Mouse (Mus musculus) activated CD4-positive, CD25-positive, alpha-beta regulatory T cell, adult 4 months (primary cell): ENCODE measurements around the gene Rps23. TPM values are rescaled to one million over a fixed set of nuclear protein-coding genes. Genes with fewer than 3 reads are reported as not detected.
"Not testable (repeated sequence)": the region's sequence is repeated elsewhere in the genome, so short reads cannot be mapped to it uniquely, and the experiment has no call there.

Source experiments
- ATAC-seq: one replicate; pipeline ENCODE4 v1.8.0; 2017
- polyA plus RNA-seq, 2 experiments: library from polyadenylated mRNA; unstranded; fragments of 100-300 nt; shearing (Covaris generic); gene quantifications; one replicate each; pipeline ENCODE4 v1.2.1; 2017

The Rps23 gene
- polyA plus RNA-seq = 1,000 to 10,000 TPM; 1,258 to 1,308 TPM

DNA sequence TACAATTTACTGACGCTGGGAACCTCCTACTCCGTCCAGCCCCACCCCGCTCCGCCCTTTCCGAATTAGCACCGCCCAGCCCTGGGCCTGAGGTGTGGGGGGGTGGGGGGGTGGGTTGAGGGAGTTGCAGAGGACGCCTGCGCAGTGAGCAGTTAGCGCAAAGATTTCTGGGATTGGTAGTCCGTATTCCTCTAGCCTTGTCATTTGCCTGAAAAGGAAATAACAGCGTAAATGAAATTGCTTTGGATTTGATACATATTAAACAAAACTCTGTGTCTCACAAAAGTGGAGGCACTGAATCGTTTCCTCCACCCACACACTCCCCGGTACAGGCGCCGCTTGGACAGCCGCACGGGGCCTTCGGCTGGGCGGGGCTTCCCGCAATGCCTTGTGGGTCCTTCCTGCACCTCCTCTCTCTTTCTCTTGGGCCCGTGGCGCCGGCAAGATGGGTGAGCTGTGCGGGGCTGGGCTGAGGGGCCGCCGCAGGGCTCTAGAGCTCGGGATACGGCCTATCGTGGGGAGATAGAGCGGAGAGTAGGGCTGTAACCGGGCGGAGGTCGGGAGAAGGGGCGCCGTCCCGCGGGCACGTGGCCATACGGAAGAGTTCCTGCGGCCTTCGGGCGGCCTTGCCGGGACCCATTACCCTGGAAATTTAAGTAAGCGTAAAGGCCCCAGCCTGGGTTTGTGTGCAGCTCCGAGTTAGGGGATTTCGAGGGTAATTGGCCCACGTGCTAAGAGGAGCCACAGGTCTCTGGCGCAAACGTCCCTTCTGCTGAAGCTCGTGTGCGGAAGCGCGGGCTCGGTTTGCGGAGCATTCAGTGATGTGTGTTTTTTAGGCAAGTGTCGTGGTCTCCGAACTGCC lies at the start of gene Rps23:
Gene Rps23, plus strand, starts transcription at position 208 of the 862 bp plus-strand sequence.
- ATAC-seq = peak; percentile 87

DNA sequence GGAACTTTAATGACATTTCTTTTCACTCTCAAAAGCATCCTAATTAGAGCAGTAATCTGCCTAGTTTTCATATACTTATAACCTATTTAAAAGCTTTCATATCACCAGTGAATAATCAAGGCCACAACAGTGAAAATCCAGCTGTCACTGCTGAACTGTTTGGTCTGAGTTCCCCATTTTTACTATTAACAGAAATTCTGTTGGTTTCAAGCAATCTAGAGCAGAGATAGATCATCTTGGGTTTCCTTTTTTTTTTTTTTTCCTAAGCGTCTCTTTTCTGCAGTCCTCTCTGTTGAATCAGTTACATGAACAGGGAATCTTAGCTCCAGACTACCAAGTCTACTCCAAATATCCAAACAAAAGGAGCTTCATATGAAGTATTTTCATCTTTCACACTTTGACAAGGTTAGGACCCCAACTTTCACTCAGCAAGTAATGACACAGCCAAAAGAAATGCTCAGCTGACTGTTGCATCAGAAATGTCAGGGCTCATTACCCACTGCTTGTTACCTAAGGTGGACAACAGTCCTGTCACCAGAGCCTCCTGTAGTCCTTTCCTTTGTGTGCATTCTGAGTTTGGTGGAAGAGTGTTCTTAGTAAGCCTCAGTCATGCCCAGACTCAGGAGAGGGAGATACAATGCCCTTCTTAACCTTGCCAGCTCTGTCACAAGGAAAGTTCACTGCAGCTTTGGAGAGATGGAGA lies 40.9 kb upstream of the Rps23 start:
- no peak for ATAC-seq

DNA sequence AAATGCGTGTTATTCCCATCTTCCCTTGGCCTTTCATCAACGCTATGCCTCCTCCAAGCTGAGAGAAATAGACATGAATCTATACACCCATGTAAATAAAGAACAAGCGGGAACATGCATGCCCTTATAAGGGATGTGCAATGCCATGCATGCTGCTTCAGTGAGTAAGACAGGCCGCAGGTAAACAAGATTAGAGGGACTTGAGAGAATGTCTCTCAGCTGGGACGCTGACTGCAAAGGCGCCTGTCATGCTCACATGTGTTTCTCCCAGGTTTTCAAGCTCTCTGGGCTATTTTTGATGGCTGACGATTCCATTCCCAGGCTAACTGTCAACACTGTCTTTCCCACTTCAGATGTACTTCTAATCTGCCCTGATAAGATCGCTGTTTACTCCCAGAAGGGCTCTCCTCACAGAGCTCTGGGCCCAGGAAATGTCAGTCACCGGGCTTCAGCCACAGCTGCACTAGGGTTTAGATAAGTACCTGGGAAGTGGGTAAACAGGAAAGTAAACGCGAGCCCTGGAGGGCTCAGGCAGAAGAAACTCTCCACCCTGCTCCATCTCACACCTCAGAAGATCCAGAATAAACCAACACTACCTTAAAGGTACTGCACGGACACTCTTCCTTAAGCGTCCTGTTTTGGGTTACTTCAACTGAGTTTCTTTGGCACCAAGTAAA lies 36.8 kb upstream of the Rps23 start:
- ATAC-seq = peak; percentile 23

DNA sequence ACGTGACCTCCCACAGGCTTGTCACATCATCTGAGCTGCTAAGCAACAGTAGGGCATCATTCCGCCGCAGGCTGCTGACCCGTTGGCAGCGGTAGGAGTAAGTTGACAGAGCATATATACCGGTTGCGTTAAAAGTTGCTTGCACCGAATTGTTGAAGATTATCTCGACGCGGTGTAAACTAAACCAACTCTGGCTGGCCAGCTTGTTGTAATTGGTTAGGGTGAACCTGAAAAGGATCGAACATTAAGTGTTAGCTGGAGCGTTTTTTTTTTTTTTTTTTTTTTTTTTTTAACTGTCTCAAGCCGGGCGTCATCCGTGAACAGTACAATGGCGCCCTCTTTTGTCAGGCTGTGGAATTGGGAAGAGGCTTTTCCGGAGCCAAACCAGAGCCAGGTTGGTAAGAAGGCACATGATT lies 36.2 kb upstream of the Rps23 start:
- peak; percentile 76 for ATAC-seq

DNA sequence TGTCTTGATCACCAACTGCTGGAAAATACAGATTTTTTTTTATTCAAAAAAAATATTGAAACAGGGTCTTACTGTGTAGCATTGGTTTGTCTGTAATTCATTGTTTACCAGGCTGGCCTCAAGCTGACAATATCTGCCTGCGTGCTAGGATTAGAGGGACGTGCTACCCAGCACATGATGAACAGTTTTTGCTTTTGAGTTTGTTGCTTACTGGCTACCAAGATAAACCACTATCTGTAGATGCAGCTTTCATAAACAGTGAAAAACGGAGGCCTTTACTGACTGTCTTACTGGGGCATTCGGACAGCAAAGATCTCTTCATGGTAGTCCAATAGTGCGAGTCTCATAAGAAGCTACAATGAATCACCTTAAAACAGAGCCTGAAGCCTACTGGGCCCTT lies 32.6 kb upstream of the Rps23 start:
- ATAC-seq = no peak

DNA sequence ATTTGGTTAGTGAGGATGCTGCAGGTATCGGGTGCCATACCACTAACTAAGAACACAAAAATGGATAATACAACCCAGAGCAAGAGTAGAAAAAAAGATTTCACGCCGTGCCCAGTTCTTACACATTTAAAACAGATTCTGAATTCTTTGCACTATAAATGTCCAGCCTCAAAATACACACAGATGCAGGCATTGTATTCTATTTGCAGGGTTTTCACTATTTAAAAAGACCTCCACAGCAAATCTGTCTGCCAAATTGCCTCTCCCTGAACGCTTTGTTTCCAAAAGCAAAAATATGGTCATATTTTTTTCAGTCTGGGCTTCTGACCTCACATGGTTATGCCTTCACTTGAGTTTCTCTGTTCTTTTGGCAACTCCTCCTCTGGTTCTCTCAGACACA lies 27.9 kb upstream of the Rps23 start:
- ATAC-seq = no peak

DNA sequence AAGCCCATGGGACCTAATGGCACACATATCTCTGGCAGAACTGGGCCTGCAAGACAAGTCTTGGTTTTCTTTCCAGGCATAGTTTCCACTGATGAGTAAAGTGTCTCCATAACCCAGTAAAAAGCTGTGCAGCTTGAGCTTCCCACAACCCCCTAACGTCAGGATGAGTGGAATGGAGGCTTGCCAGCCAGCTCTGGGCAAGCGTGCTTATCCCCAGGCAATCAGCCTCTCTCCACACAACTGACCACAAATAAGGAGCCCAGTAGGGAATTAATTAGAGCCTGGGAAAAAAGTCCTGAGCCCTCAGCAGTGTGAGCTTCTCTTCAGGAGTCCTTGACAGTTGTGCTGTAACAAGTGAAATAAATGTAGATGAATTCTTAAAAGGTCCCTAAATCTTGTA lies 26.7 kb upstream of the Rps23 start:
- ATAC-seq = no peak

DNA sequence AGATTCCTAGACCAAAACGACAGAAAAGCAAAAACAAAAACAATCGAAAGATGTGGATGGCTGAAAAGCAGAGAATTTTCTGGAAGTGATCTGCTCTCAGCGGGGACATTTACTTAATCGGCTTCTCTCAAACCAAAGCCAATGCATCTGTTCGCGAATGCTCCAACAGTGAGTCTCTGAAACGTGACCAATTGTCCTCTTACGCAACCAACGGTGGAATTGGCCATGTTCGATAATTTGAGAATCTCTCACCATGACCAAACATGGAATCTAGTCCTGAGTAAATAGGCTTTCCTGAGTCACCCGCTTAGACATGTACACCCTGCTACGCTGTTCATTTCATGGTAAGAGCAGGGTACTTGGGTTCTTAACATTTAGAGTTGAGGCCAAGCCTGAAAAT lies 25.9 kb upstream of the Rps23 start:
- no peak for ATAC-seq

DNA sequence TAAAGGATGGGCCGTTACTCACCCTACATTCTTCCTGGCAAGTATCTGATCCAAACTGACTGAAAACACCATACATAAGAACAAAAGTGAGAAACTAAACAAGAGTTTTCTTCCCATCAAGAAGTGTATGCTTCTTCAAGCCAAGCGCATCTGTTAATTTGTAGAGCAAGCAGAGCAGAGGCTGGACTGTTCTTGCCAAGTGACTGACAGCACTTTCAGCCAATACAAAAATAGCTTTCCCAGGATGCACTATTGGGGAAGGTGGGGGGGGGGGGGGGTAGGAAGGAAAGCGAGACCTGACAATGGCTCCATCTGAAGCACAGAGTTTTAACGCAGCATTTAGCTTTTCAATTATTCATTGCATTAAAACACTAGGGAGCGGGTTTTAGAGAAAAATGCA lies 17.6 kb upstream of the Rps23 start, which contains the start of gene Atp6ap1l:
Gene Atp6ap1l, minus strand, starts transcription at position 180 of the 400 bp plus-strand sequence.
- no peak for ATAC-seq

DNA sequence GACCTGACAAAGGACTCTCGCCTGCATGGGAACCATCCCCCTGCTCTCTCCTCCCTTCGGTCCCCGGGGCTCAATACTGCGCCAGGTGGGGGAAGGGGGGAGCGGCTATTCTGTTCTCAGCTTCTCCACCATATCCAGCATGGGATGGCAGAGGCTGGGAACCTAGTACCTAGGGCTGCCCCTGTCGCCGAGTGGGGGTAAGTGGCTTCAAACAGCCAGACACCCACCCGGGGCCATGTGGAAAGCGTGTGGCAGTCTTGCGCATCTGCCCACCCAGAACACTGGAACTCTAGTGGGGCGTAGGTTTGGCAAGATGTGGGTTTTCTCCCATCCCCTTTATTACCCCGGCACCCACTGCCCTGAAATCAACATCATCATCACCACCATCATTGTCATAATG lies 15.4 kb upstream of the Rps23 start:
- ATAC-seq = no peak

DNA sequence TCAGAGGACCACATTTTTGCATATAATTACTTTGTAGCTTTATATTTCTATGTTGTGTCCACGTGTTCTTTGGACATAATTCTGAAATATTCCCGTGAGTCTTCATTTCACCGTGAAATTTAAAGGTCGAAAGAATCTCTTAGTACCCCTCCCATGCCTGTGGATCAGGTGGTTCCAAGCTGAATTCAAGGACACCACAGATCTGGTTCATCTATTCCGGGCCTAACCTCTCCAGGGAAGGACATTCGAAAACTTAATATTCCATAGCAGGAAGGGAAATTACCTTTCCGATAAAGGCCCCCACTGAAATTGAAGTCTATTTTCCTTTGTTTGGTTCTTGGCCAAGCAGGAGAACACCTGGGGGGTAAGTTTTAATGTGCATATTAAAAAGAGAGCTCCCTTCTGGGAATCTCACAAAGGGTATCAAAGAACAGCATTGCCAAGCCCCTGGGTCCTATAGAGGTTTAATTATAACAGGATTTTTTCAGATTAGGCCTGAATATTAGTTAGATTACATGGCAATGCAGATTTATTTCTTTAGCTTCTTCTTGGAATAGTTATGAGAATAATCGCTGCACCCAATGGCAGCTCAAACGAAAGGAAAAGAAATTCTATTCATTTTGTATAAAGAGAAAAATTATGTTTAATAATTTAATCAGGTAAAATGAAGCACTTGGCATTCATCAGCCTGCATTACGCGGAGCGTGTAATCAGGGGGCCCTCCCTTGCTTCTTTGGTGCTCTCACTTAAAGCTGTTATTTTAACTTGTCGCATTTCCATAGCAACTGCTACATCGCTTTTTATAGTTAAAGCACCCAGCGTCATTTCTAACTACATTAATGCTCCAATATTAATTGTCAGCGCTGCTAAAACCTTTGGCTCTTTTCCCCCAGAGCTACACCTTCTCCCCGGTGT lies 9.7 kb upstream of the Rps23 start:
- no peak for ATAC-seq

DNA sequence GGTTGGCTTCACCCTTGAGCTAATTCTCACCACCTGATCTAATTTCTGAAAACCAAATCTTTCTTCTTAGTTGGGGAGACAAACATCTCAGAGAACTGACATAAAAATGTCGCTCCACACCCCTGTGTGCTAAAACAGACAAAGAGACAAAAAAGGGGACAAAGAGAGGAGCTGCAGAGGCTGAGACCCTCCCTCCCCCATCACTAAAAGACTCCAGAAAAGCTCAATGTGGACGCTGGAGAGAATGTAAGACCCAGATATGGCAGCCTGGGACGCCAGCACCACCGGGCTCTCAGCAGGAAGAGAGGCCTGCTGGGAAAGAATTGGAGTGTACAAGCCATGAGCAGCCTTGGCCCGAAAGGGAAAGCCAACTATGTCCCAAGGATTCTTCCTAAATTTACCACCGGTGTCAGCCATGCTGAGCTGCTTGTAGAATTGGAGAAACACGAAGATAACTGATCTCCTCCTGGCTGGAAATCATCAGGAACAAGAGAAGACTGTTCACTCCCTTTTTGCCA lies 9.0 kb upstream of the Rps23 start:
- ATAC-seq = no peak

DNA sequence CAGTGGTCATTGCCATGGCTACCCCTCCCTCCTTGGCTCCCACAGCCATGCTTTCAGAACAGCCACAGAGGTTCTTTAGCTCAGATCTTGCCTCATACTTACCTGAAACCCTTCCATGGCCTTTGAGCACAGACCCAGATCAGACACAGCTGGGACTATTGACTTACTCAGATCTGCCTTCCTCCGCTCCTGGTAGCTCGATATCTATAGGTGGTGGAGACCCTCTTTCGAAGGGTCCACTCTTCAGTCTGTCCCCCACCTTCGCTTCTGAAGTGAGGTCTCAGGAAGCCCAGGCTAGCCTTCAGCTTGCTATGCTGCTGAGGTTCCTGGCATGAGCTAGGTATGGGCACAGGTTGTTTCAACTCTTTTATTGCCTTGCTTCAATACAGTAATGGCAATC lies 8.0 kb upstream of the Rps23 start:
- no peak for ATAC-seq

DNA sequence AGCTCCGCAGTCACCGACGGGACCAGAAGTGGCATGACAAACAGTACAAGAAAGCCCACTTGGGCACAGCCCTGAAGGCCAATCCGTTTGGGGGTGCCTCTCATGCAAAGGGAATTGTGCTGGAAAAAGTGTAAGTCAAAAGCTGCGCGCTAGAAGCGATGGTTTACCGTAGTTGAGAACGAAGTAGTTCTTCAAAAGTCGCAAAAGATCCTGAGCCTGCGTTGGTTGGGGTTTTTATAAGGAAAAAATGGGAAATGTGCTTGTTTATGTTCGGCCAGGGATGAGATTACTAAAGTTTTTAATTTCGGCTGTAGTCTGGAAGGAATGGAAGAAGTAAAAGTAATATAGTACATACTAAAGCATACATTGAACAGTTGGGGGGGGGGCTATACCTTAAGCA lies 859 bp downstream of the Rps23 start:
- not testable (repeated sequence) for ATAC-seq

DNA sequence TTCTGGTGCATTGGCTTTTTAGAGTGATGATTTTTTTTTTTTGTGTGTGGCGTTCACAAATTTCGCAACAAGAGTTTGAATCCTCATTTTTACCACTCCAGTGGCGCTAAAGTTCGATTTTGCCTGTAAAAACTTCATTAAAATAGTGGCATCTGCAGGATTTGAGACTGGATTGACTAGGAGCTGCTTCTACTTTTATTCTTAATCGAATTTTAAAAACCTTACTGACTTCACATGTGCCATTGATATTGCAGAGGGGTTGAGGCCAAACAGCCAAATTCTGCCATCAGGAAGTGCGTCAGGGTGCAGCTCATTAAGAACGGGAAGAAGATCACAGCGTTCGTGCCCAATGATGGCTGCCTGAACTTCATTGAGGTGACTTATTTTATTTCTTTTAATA lies 1.3 kb downstream of the Rps23 start:
- no peak for ATAC-seq

DNA sequence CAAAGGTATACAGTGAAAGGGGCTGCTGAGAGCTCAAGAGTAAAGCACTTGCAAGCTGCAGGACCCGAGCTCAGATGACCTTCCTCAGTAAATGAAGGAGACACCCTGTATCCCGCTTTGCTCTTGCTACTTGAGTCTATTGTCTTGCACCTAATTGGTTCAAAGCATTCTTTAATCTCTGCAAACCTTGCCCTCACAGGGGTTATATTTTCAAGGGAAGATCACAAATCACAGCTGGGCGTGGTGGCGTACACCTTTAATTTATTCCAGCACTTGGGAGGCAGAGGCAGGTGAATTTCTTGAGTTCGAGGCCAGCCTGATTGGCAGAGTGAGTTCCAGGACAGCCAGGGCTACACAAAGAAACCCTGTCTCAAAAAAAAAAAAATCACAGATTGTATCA lies 2.4 kb downstream of the Rps23 start:
- ATAC-seq = no peak

DNA sequence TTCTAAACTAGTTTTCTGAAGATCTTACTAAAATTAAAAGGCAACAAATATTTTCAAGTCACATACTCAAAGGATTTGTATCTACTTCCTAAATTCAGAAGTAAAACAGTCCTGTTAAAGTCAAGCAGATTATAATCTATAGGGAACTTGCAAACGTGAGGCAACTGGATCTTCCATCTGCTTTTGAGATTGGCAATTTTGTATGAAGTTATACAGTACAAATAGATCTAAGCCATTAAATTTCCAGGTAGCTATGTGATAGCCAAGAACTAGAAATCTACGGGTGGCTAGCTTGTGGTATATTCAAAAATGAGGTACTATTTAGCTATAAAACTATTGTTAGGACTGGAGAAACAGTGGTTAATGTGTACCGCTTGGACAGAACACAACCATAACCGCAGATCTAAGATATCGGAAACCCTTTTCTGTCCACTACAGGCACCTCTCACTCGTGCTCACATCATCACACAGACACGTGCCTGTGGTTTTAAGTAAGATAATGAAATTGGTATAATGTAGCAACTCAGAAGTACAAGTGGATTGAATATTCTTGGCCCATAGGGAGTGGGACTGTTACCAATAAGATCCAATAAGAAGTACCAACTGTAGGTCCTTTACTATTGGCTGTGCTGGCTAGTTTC lies 3.5 kb downstream of the Rps23 start:
- no peak for ATAC-seq

DNA sequence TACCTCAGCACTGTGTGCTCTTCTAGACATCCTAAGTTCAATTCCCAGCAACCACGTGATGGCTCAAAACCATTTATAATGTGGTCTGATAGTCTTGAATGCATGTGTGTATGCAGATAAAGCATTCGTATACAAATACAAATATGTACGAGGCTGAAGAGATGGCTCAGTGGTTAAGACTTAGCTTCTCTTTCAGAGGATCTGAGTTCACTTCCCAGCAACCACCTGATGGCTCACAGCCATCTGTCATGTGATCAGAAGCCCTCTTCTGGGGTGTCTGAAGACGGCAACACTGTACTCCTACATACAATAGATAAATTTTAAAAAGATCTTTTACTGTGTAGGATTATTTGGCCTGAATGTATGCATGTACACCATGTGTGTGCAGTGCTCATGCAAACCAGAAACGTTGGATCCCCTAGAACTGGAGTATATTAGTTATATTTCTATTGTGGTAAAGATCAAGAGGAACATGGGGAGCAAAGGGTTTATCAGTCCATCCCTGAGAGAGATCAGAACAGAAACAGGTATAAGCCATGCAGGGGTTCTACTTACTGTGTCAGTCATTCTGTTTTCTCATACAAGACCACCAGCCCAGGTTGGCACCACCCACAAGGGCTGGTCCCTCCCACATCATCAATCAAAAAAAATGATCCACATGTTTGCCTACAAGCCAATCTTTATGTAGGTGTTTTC lies 4.3 kb downstream of the Rps23 start:
- no peak for ATAC-seq

DNA sequence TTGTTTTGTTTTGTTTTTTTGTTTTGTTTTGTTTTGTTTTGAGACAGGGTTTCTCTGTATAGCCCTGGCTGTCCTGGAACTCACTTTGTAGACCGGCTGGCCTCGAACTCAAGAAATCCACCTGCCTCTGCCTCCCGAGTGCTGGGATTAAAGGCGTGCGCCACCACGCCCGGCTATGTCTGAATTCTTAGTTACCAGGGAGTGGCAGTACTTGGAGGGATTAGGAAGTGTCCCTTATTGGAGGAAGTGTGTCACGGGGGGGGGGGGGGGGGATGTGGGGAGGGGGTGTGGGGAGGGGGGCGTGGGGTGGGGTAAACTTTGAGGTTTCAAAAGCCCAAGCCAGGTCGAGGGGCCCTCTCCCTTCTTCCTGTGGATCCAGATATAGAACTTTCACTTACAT lies 5.5 kb downstream of the Rps23 start:
- not testable (repeated sequence) for ATAC-seq

DNA sequence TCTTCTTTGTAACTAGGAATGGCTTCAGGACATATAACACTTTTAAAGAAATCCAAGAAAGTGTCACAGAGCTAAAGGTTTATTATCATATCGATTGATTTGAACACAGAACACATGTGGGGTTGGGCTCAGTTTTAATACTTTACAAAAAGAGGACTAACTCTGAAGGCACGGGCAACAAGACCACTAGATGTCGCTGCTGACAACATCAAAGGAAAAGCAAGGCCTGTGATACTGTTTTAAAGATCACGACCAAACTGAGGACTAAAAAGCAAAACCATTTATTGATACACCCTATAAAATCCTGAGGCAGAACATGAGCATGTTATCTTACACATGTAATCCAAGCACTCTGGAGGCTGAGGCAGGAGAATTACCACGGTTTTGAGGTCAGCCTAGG lies 7.1 kb downstream of the Rps23 start:
- ATAC-seq = peak; percentile 82

DNA sequence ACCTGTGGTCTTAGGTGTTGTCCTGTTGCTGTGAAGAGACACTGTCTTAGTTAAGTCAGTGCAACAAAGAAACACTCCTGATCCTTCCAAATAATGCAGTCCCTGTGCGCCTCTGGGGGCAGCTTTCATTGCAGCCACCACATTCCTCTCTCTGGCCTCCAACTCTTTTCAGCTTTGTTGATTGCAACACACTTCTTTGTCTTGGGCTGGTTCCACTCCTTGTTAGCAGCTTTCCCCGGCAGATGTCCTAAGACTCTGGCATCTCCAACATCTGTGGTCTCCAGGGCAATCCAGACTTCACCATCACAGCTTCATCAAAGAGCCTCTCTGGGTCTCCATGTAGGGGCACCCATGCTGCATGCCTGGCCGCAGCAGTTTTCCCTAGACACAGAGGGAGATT lies 10.5 kb downstream of the Rps23 start:
- ATAC-seq = no peak
